ENCODE assay signal across 17 mouse cellular contexts in the genomic region with DNA sequence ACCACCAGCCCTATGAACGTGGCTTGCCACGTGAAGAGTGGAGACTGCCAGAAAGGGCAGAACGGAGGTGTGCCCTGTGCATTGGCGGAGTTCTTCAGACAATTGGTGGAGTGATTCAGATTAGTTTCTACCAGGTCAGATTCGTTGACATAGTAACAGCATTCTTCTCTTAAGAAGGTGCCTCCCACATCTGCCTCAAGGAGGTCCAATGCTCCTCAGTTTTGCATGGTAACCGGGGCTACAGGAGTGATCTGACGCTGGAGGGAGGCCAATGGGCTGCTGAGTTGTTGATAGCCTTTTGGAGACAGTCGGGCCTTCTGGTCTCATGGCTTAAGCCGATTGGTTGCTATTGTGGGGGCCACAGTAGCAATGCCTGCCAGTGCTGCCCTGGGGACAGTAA. TPM values are rescaled to one million over a fixed set of nuclear protein-coding genes. Genes with fewer than 3 reads are reported as not detected.
A peak's percentile ranks its signal among the peaks of the same experiment; 100 is the strongest.
DNase-seq lines count a peak whose midpoint lies in the region; ATAC-seq and TF ChIP-seq lines count a peak whose summit lies in the region.
"Had no signal": no experiment of that assay in that cellular context is flagged by ENCODE, and none has a peak within 500 bp of the region (broad histone marks: within the 10 kb centered on the region; RNA-seq: fewer than 3 reads in every experiment).

No protein-coding gene starts in this region.

- WGBS in kidney, embryonic 14.5 days, result 59% methylated on average over 9 of the region's 9 CpGs
- 48% methylated on average over 9 of the region's 9 CpGs for WGBS in kidney, adult 2 months
- WGBS in lung, embryonic 16.5 days, result 43% methylated on average over 9 of the region's 9 CpGs

- H3K27ac ChIP-seq in kidney, embryonic 14.5 days (ENCODE audit: low read depth, low read length), result no peak overlapping the region
- H3K27ac ChIP-seq in kidney, adult 2 months (ENCODE audit: insufficient read depth, low read depth, low read length), result no peak overlapping the region
- H3K27ac ChIP-seq in lung, embryonic 16.5 days (ENCODE audit: low read length), result no peak overlapping the region

- DNase-seq in heart, adult 11 months, result peak; percentile 93
- DNase-seq in heart, postnatal 25 days (ENCODE audit: low spot score), result no peak
- no peak for DNase-seq in kidney, adult 2 months
- DNase-seq in NIH3T3 (ENCODE audit: low read depth), result peak; percentile 19
- DNase-seq in T-cell, adult 2 months (ENCODE audit: low spot score), result no peak
- DNase-seq in cerebellum, adult 11 months, result no peak
- DNase-seq: cerebellum, adult 2 months; kidney, postnatal 14 days had no signal

- 0 out of 2 replicates have a peak, but pooled peaks cover 4% of the 10 kb centered on the region for H3K4me1 ChIP-seq in kidney, embryonic 14.5 days (ENCODE audit: control insufficient read depth, insufficient read depth, low read length)
- no peaks in the 10 kb centered on the region for H3K4me1 ChIP-seq in kidney, adult 2 months (ENCODE audit: control insufficient read depth, insufficient read depth, low read length)
- H3K4me1 ChIP-seq in lung, embryonic 16.5 days (replicated peaks; ENCODE audit: control insufficient read depth, insufficient read depth, low read length), result no peaks in the 10 kb centered on the region

- H3K9me3 ChIP-seq in kidney, embryonic 14.5 days (ENCODE audit: control insufficient read depth, low read length), result no peaks in the 10 kb centered on the region
- no peaks in the 10 kb centered on the region for H3K9me3 ChIP-seq in lung, embryonic 16.5 days (ENCODE audit: control insufficient read depth, low read length)

- H3K9ac ChIP-seq in kidney, embryonic 14.5 days (ENCODE audit: low read depth, low read length), result no peak overlapping the region
- H3K9ac ChIP-seq in lung, embryonic 16.5 days (ENCODE audit: low read length), result no peak overlapping the region

- no peaks in the 10 kb centered on the region for H3K27me3 ChIP-seq in kidney, embryonic 14.5 days (ENCODE audit: control insufficient read depth, insufficient read depth, low read length)
- H3K27me3 ChIP-seq in kidney, adult 2 months (replicated peaks; ENCODE audit: control insufficient read depth, insufficient read depth, low read length), result no peaks in the 10 kb centered on the region
- no peaks in the 10 kb centered on the region for H3K27me3 ChIP-seq in lung, embryonic 16.5 days (ENCODE audit: control insufficient read depth, insufficient read depth, low read depth, low read length)

- intact Hi-C loops in heart, postnatal 25 days (cut with DNase I), result no loop called here

- 0 out of 2 replicates have a peak, but pooled peaks have one; percentile 32 for ATAC-seq in kidney, embryonic 14.5 days (ENCODE audit: low FRiP score, low TSS enrichment)
- peak; percentile 75 for ATAC-seq in lung, embryonic 16.5 days (ENCODE audit: low read depth)
- ATAC-seq: midbrain, embryonic 16.5 days had no signal

- H3K4me2 ChIP-seq in kidney, embryonic 14.5 days (replicated peaks; ENCODE audit: low read depth, low read length), result no peak overlapping the region
- no peak overlapping the region for H3K4me2 ChIP-seq in lung, embryonic 16.5 days (ENCODE audit: low read depth, low read length)
- H3K4me2 ChIP-seq: liver, embryonic 11.5 days had no signal

- no peaks in the 10 kb centered on the region for H3K36me3 ChIP-seq in kidney, embryonic 14.5 days (ENCODE audit: control insufficient read depth, insufficient read depth, low read length)
- H3K36me3 ChIP-seq in kidney, adult 2 months (ENCODE audit: control insufficient read depth, insufficient read depth, low read length), result no peaks in the 10 kb centered on the region
- no peaks in the 10 kb centered on the region for H3K36me3 ChIP-seq in lung, embryonic 16.5 days (ENCODE audit: control insufficient read depth, insufficient read depth, low read length)

- no peak for TF ChIP-seq POLR2A in kidney, adult 2 months (IDR thresholded peaks at IDR 0.05; ENCODE audit: low read depth, low read length)

- H3K4me3 ChIP-seq in kidney, embryonic 14.5 days (ENCODE audit: low read length), result no peak overlapping the region
- no peak overlapping the region for H3K4me3 ChIP-seq in kidney, adult 2 months (ENCODE audit: insufficient read depth, low read depth, low read length)
- no peak overlapping the region for H3K4me3 ChIP-seq in lung, embryonic 16.5 days (ENCODE audit: low read length)
- H3K4me3 ChIP-seq: erythroblast, embryonic 14.5 days had no signal

- TF ChIP-seq CTCF in kidney, adult 2 months (conservative IDR thresholded peaks at IDR 0.05; ENCODE audit: insufficient read depth, insufficient read length, low read depth, low read length), result no peak

RNA-seq across cellular contexts. Expression of a gene that starts 10.6 kb away (rescaled TPM):
- total RNA-seq in heart, postnatal 25 days (2021), result 1 to 10 TPM; 5.4 to 6.4 TPM
- 26.4 and 30.9 TPM in 2 replicates for polyA plus RNA-seq in kidney, embryonic 14.5 days (2014; fragmentation: Nextera tagmentation; extraction: Ambion mirVana)
- 19.8 and 27.2 TPM in 2 replicates for polyA plus RNA-seq in kidney, adult 2 months (2012; rRNA removed)
- 15.0 and 19.1 TPM in 2 replicates for polyA plus RNA-seq in lung, embryonic 16.5 days (2015; fragmentation: Nextera tagmentation; extraction: Ambion mirVana)

RNA-seq across cellular contexts. Expression of a gene that starts 37.8 kb away (rescaled TPM):
- total RNA-seq in heart, postnatal 25 days (2021), result not detected
- 0.19 TPM in 1 of 2 replicates, not detected in the other for polyA plus RNA-seq in kidney, embryonic 14.5 days (2014; fragmentation: Nextera tagmentation; extraction: Ambion mirVana)
- polyA plus RNA-seq in kidney, adult 2 months (2012; rRNA removed), result 0.06 and 0.07 TPM in 2 replicates
- polyA plus RNA-seq in lung, embryonic 16.5 days (2015; fragmentation: Nextera tagmentation; extraction: Ambion mirVana), result not detected in 2 replicates
- total RNA-seq: granulocyte monocyte progenitor cell, adult 5-6 weeks; layer of hippocampus, postnatal 10 days; left cerebral cortex, postnatal 36 days had no signal
- polyA plus RNA-seq: cerebellum, adult 2 months; erythroblast, embryonic 14.5 days; intestine, embryonic 14.5 days; liver, embryonic 11.5 days; midbrain, embryonic 16.5 days had no signal

Comparison
In these comparisons a context has a peak if more than half of its experiments do, and no peak if none do; other contexts are left out.
1. DNase-seq: peak in heart, adult 11 months (single experiment) and NIH3T3 (single experiment); none in heart, postnatal 25 days (single experiment), kidney, adult 2 months (single experiment), T-cell, adult 2 months (single experiment) and cerebellum, adult 11 months (single experiment).